Mouse (Mus musculus) left cerebral cortex, postnatal 4 days (tissue): ENCODE data around the gene Sim1. TPM values are rescaled to one million over a fixed set of nuclear protein-coding genes. Genes with fewer than 3 reads are reported as not detected.
A peak's percentile ranks its signal among the peaks of the same experiment; 100 is the strongest.

Source experiments
- DNase-seq: peaks from one replicate; pipeline ENCODE4 v3.0.0-alpha.2; 2022
- intact Hi-C: fragments of 180-260 bp; cut with DNase I; formaldehyde crosslinking; loops from one replicate; pipeline ENCODE4 v1.15.1; 2025
- total RNA-seq, 2 experiments: library from RNA; stranded (reverse); gene quantifications; 2 replicates each; pipeline ENCODE4 v1.2.3; 2021

Sim1 gene
- 1 to 10 TPM in 1 of 2 experiments, under 1 TPM in 1; 0.10 to 1.0 TPM for total RNA-seq

GRCm38 (mm10) chr10:50894170-50894991 is at the start of gene Sim1:
Gene Sim1, plus strand, starts transcription at chr10:50894754.
- DNase-seq, result peak; percentile 87
- intact Hi-C loops, result no loop called here

DNA sequence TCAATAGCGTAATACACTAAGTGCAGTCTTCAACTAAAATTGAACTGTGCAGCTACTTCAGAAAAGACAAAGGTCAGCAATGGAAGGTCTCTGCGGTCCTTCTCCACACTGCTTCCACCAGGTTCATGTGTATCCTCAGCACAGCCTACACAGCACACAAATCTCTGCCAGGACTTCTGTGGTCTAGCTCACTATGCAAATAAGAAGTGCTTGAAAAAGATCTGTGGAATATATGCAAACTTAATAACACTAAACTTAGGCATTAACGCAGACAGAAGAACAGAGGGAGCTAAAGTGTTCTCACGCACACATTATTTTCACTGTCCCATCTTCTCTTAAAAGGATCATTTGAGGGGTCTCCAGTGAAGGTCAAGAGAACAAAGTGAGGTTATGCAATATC is 26.4 kb upstream of the Sim1 start:
- no peak for DNase-seq
- intact Hi-C loops, result no loop called here

- intact Hi-C loops, result no loop called here
- DNase-seq, result no peak
Measured at GRCm38 (mm10) chr10:50876952-50877351, 17.6 kb upstream of the Sim1 start.

DNA sequence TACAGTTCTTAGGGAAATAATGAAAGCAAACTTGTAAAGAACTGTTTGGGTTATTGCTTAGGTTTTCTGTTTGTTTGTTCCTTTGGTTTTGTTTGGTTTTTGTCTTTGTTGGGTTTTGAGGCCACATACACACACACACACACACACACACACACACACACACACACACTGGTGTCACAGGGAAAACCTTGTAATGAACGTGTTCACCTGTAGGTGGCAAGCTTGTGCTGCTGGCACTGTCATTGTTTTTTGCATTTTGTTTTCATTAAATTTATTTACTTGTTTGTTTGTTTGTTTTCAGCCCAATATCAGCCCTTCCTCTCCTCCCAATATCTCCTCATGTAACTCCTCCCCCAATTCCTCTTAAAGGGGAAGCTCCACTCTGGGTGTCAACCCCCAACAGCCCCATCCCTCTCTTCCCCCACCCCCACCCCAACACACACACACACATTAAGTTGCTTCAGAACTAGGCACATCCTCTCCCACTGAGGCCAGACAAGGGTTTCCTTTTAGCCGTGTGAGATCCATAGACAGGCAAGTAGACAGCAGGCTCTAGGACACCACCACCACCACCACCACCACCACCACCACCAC is 13.0 kb upstream of the Sim1 start:
- DNase-seq, result no peak
- intact Hi-C loops, result no loop called here

DNA sequence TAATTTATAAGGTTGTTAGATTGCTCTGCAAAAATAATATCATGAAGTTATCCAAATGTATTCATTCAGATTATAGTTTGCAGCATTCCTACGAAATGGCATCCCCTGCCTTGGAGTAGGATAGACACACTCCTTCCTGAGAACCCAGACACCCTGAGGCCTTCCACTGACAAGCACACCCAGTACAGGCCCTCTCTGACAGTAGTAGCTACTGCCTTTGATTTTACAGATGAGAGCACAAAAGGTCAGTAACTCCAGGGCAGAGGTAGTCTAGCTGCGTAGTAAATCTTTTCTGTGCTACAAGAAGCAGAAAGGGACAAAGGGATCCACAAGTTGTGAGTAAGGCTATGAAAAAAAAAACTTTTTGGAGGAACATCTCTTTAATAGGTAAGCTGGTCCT is 12.2 kb upstream of the Sim1 start:
- intact Hi-C loops, result no loop called here
- no peak for DNase-seq

DNA sequence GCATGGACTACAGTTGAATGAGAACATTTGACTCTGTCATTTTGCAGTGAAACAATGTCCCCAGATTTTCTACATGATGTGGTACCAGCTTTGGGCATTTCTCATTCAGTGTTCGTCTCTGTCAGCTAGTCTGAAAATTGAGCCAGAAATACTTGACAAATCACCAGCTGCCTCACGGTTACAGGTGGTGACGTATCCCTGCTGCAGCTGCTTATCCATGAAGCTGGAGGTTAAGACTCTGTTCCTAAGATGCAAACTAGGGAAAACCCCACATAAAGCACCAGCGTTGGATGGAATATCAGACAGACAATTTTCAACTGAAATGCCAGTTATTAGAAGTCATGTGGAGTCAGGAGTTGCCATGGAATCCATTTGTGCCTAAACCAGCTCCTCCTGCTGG is 8.2 kb upstream of the Sim1 start:
- intact Hi-C loops, result no loop called here
- no peak for DNase-seq

DNA sequence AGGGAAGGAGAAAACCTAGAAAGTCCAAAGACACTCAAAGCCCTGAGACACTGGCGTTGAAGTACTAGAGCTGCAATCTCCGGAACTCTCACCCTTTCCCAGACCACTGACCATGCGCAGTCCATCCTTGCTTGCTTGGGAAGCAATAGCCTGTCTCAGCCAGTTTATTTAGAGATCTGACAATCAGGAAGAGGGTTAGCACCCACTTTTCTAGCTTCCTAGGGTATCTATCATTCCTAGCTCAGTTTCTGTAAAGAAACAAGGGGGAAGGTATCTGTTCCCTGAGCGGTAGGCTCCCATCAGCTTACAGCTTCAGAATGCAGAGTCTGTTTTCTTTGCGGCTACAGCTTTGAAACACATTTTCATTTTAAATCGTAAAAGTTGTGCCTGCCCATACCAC is 3.9 kb upstream of the Sim1 start:
- DNase-seq, result no peak
- intact Hi-C loops, result no loop called here

GRCm38 (mm10) chr10:50891876-50892711 is 2.5 kb upstream of the Sim1 start:
- intact Hi-C loops, result no loop called here
- DNase-seq, result no peak

DNA sequence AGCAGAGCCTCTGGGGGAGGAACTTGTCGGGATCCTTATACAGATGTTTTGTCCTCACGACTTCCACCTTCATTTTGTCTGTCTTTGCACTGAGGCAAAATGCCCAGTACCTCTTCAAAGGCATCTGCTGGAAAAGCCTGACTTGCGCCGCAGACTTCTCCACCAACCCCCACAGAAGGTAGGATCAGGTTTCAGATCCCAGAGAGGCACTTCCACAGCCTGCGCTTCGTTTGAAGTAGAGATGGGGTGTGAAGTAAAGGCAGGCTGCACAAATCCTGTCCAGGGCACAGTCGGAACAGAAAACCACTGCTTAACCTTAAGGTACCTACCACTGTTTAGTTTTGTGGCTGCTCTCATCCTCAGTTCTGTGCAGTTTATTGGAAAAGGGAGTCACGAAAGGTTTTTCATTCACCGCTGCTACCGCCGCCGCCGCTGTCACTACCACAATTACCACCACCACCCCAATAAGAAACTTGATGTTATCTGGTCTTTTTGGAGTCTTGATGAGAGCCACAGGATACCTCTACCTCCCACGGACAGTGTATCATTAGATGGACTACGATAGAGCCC is 1.7 kb upstream of the Sim1 start:
- intact Hi-C loops, result no loop called here
- DNase-seq, result no peak

GRCm38 (mm10) chr10:50893546-50893945 is 1.0 kb upstream of the Sim1 start:
- DNase-seq, result no peak
- intact Hi-C loops, result no loop called here

DNA sequence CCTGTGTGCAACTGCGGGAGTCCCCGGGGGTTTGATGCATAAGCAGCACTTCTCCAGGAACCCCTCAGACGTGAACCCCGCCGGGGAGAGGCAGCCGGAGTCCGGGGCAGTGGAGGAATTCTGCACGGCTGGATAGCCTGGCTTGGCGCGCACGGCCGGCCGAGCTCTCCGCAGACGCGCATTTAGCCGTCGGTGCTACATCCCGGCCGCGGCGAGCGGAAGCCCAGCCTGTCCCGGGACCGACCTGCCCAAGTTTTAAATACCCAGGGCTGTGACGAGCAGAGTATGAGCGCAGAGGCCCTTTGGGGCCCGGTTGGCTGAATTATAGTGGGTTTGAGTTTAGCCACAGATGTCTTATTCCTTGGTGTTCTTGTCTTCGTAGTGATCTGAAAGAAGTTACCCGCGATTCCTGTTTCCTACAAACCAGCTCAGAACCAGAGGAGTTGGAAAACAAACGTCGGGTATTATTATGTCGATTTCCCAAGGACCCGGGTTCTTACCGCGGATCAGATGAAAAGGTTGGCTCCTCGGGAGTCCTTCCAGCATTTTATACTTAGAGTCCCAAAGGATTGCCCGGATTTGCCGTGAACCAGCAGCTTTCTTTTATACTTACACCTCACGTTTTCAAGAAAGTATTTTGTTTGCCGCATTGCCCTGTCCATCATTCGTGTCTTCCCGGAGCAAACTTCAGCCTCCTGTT is 687 bp downstream of the Sim1 start:
- no peak for DNase-seq
- intact Hi-C loops, result loop anchor here (5.0 kb wide), 1 partner anchor 193 kb away; no protein-coding TSS in a partner anchor

DNA sequence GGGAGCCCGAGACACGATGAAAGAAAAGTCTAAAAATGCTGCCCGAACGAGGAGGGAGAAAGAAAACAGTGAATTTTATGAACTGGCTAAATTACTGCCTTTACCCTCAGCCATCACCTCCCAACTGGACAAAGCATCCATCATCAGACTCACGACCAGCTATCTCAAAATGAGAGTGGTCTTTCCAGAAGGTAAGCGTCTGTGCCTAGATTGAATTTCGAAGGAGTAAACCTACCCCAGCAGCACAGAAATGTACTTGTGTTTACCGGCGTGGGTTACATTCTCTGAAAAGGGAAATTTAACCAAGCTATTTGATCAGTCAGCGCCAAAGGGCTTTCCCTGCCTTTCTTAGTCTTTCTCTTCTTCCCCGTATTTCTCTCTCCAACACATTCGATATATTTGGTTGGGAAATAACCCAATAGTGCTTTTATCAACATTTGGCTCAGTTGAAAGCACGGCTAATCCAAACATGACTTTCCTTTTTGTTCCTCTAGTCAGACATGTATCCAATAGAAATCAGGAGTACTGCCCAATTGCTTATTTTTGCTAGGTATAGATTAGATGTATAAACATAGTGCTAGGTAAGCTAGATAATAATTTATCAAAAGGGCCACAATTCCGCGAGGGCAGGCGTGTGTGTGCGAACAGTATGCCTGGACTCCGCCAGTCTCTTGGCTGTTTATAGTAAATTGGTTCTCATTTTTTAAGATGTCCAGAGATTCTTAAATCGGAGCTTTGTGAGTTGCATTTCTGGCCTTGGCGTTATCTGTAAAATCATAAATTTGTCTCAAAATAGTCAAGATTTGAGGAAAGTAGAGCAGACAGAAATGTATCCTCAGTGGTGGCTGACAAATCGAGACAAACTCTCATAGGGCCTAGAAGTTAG is 1.6 kb downstream of the Sim1 start:
- intact Hi-C loops, result loop anchor here (5.0 kb wide), 1 partner anchor 194 kb away; no protein-coding TSS in a partner anchor
- DNase-seq, result no peak

DNA sequence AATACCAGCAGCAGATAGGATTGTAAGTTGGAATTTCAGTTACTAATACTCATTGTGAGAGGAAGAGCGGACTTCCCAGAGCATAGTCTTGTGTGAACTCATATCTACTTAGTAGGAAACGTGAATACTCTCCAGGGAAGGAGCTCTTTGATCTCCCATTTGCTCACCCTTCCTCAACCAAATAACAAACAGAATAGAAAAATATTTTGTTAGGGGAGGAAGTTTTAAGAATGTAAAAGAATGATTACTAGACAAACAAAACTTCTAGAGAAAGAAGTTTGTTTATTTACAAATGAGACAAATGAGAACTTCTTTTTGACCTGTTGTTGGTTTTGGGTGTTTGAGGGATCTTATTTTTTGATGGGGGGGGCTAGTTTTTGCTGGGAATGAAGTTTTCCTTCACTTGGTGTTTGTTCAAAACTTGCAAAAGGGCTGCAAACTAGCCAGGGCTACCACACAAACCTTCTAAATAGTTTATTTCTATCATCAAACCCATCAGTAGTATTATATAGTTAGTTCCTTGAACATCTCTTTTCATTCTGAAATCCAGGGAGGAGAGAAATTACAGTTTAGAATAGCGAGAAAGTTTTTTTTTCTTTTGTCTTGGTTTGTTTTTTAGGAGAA is 2.3 kb downstream of the Sim1 start:
- DNase-seq, result no peak
- intact Hi-C loops, result loop anchor here (5.0 kb wide), 1 partner anchor 195 kb away; no protein-coding TSS in a partner anchor

- DNase-seq, result no peak
- intact Hi-C loops, result loop anchor here (5.0 kb wide), 1 partner anchor 196 kb away; no protein-coding TSS in a partner anchor
Measured at GRCm38 (mm10) chr10:50897530-50898471, 3.2 kb downstream of the Sim1 start.

- intact Hi-C loops, result loop anchor here (5.0 kb wide), 1 partner anchor 196 kb away; no protein-coding TSS in a partner anchor
- DNase-seq, result no peak
Measured at GRCm38 (mm10) chr10:50898621-50899020, 4.1 kb downstream of the Sim1 start.

DNA sequence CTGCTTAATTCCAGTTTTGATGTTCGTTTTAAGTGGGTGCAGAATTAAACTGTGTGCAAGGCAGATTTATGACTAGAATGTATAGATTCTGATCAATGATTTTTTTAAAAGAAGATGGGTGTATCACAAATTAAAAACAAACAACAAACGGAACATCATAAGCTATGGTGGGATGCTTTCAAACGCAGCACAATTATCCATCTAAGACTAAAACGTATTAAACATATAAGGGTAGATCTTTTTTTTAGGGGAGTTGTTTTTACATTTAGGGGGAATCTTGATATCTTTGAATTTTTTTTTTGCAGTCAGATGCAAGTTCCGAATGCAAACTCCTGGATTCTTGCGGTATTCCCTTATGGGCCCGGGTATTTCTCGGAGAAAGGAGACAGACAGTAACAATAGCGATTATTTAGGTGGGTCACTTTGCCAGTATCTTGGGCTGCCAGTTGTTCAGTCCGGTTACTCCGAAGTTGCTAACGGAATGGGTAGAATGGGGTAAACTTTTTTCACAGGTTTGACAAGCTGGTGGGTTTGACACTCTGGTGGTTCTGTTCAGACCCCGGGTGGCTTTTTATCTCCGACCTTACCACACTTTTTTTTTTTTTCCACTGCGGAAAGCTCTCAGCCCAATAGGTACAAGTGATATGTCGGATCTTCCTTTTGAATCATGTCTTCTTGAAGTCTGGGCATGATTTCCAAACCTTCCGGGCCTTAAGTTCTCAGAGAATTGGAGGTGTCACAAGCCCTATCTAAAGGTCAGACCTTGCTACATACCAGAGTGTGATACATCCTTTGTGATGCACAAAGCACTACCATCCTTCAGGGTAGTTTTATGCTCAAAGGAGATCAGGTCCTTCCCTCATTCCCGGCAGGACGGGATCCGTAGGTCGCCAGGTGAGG is 5.5 kb downstream of the Sim1 start:
- no peak for DNase-seq
- intact Hi-C loops, result loop anchor here (5.0 kb wide), 2 partner anchors 198 to 392 kb away; no protein-coding TSS in a partner anchor
